Mouse (Mus musculus) testis, adult 2 months (tissue): ENCODE results near the gene Papss2.

Source experiments
- CTCF ChIP-seq: fragments of 200-500 bp; IDR thresholded peaks from 2 replicates; pipeline ENCODE4 v1.5.1; 2012; ENCODE audit warnings: low read depth, mild to moderate bottlenecking, inconsistent platforms, low read length, moderate library complexity; ENCODE audit not compliant: control insufficient read depth, insufficient read depth, insufficient replicate concordance
- POLR2A ChIP-seq: fragments of 200-500 bp; IDR thresholded peaks from 2 replicates; pipeline ENCODE4 v1.6.1; 2012; ENCODE audit warnings: low read depth, mild to moderate bottlenecking, inconsistent platforms, low read length, moderate library complexity; ENCODE audit not compliant: control insufficient read depth

DNA sequence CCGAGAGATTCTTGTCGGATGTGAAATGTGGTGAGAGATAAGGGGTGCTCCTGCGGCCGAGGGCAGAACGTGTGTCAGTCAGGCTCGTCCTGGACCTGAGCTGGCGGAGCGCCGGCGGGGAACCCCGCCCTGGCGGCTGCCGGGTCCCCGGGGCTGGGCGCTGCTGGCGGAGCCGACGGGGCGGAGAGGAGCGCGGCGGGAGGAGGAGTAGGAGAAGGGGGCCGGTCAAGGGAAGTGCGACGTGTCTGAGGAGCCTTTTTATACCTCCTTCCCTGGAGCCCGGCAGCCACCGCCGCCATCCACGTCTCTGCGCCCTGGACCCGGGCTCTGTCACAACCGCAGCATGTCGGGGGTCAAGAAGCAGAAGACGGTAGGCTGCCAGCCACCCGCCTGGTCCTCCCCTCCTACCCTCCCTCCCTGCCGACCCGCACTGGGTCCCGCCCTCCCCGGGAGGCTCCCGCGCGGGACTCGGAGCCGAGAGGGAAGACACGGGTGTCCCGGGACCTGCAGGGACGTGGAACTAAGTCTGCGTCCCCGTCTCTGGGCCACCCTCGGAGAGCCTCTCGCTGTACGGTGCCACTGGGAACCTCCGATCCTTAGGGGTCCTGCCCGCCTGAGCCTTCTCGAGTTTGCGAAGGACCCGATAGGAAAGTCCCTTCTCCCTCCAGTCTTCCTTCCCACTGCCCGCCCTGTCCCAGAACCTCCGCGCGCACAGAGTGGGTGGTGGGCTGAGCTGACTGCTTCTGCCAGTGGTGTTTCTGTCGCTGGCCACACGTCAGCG, at the start of gene Papss2:
- TF ChIP-seq CTCF (no peak), POLR2A (no peak)
